Mouse (Mus musculus) heart, adult 10 weeks (tissue): Measurements from ENCODE around the gene Ltbp1. TPM values are rescaled to one million over a fixed set of nuclear protein-coding genes. Genes with fewer than 3 reads are reported as not detected.

ENCODE experiments used
- polyA plus RNA-seq: library from polyadenylated mRNA; stranded (reverse); fragments of 350-450 nt; fragmentation: Illumina TruSeq; extraction: RNeasy Lipid Tissue Mini Kit (QIAGEN cat#74804); gene quantifications from one replicate; pipeline ENCODE4 v1.2.3, GENCODE M21; 2014; ENCODE audit warnings: low read depth, low replicate concordance

Gene Ltbp1
- polyA plus RNA-seq = 25.1 TPM

DNA sequence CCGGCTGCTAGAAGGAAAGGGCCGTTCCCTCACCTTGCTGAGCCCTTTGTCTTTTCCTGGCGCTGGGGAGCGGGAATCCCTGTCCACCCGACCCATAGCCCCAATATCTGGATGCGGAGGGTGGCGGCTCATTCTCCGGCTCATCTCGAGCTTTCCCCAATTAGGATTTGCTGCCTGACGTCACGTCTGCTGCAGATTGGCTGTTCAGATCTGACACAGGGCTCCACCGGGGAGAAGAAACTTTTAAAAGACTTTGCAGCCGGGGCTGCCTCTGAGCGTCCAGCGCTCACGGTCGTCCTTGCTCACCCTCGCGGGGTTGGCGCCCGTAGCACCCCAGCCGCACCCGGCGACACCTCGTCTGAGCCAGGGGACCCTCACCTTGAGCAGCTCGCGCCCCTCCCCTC, at the start of gene Ltbp1:
Ltbp1 (plus strand) TSS at position 288 of the 404 bp plus-strand sequence.

DNA sequence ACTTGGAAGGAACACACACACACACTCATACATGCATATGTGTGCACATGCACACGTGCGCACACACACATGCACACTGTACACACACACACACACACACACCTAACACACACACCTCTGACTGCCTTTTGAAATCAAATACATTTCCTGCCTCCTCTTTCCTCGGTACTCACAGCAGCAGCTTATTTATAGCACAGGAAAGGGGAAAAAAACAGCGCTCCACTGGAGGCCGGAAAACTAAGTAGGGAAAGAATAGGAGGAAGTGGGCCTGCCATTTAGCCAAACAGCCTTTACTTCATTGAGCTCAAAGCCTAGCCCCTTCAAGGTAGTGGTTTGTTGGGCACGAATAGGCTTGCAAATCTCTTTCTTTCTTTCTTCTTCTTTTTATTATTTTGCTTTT, 430.2 kb downstream of the Ltbp1 start, which contains the start of gene Rasgrp3:
Rasgrp3 (plus strand) TSS at position 298 of the 400 bp plus-strand sequence.

